Mouse (Mus musculus) heart, embryonic 11.5 days (tissue): ENCODE measurements around the gene Trp53. TPM values are rescaled to one million over a fixed set of nuclear protein-coding genes. Genes with fewer than 3 reads are reported as not detected.

Experiments
- ATAC-seq: fragments of 200-750 bp; cut with Nextera tagmentation; replicated peaks from 2 replicates; pipeline ENCODE4 v1.8.0; 2017; ENCODE audit warnings: moderate library complexity; ENCODE audit not compliant: insufficient number of reproducible peaks, low FRiP score, low TSS enrichment
- H3K27ac ChIP-seq: fragments of 300-500 bp; sonication (generic); 2 replicates; pipeline ENCODE4 v1.5.1; 2014; ENCODE audit warnings: mild to moderate bottlenecking, low read depth, low read length
- H3K27me3 ChIP-seq: fragments of 300-500 bp; sonication (generic); 2 replicates; pipeline ENCODE4 v1.6.1; 2014; ENCODE audit warnings: mild to moderate bottlenecking, low read length, mixed read lengths; ENCODE audit not compliant: control insufficient read depth, insufficient read depth
- H3K36me3 ChIP-seq: fragments of 300-500 bp; sonication (generic); 2 replicates; pipeline ENCODE4 v1.6.1; 2014; ENCODE audit warnings: mild to moderate bottlenecking, low read length, moderate library complexity, mixed read lengths; ENCODE audit not compliant: control insufficient read depth, insufficient read depth
- H3K4me1 ChIP-seq: fragments of 300-500 bp; sonication (generic); 2 replicates; pipeline ENCODE4 v1.6.1; 2014; ENCODE audit warnings: low read length; ENCODE audit not compliant: control insufficient read depth, insufficient read depth
- H3K4me2 ChIP-seq: fragments of 300-500 bp; sonication (generic); 2 replicates; pipeline ENCODE4 v1.6.1; 2014; ENCODE audit warnings: mild to moderate bottlenecking, moderate library complexity
- H3K4me3 ChIP-seq: fragments of 300-500 bp; sonication (generic); 2 replicates; pipeline ENCODE4 v1.5.1; 2014; ENCODE audit warnings: low read depth, low read length
- H3K9ac ChIP-seq: fragments of 300-500 bp; sonication (generic); 2 replicates; pipeline ENCODE4 v1.6.1; 2014; ENCODE audit warnings: mild to moderate bottlenecking, low read depth, low read length, moderate library complexity
- H3K9me3 ChIP-seq: fragments of 300-500 bp; sonication (generic); replicated peaks from 2 replicates; pipeline ENCODE4 v1.6.1; 2016; ENCODE audit warnings: low read length; ENCODE audit not compliant: control insufficient read depth
- WGBS: fragments of 180-500 bp; shearing (Covaris S2); extraction: QIAGEN DNeasy Blood & Tissue Kit; methylation state at CpG from one replicate; pipeline ENCODE4 v1.1.7; 2014; ENCODE audit not compliant: insufficient replicate concordance; 5-methylcytosine and 5-hydroxymethylcytosine counted together
- polyA plus RNA-seq: library from polyadenylated mRNA; unstranded; fragments of >200 nt; fragmentation: Nextera tagmentation; extraction: Ambion mirVana; gene quantifications from 2 replicates; pipeline ENCODE4 v1.2.1, GENCODE M21; 2014

Trp53 gene
- polyA plus RNA-seq, 1 experiment from 2014 or later, result 107 TPM

DNA sequence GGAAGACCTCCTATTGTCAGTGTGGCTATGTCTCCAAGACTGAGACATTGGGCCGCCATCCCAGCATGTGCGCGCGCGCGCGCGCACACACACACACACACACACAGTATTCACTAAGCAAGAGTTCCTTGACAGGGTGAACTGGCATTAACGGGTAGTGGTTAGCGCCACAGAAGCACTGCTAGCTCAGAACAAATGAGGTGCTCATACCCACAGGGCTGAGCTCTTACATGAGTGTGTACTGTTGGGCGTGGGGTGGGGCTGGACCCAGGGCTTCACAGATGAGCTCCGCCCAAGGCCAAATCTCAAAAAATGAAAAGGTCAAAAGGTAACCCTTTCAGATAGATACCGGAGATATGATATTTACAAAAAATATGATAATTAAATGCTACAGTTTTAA, 4.8 kb downstream of the Trp53 start:
- Histone ChIP-seq H3K9ac (no peak overlapping the region), H3K4me2 (no peak overlapping the region; the same call in 1 of the 2 replicates), H3K4me3 (no peak overlapping the region), H3K4me1 (peaks cover 17% of the 10 kb centered on the region; the same call in 1 of the 2 replicates), H3K36me3 (peaks cover 22% of the 10 kb centered on the region), H3K27me3 (no peaks in the 10 kb centered on the region), H3K9me3 (no peaks in the 10 kb centered on the region), H3K27ac (no peak overlapping the region)
- ATAC-seq, result no peak
- 93% methylated on average over 13 of the region's 13 CpGs for WGBS

DNA sequence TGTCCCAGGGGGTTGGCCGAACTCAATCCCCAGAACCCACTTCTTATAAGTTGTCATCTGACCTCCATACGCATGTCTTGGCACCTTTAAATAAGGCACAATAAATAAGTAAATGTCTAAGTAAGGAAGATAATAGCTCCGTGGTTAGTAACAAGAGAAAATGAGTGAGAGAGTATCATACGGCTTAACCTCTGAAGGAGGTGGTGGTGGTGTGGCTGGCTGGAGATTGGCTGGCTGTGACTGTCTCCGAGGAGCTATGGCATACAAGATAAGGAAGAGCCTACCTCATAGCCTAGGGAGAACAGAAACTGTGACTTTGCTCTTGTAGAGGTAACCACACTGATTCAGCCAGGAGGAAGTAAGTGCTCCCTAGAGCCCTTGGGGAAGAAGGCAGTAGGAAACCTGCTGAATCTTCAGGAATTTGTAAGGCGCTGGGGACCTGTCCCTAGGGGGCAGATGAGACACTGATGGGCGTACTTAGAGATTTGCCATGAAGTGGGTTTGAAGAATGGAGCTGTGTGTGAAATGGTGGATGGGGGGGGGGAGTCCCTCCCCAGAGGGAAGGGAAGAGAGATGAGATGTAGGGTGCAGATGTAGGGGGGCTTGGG, 5.7 kb downstream of the Trp53 start:
- no peak overlapping the region for H3K9ac ChIP-seq
- no peak overlapping the region for H3K4me3 ChIP-seq
- peaks cover 26% of the 10 kb centered on the region for H3K36me3 ChIP-seq
- no peaks in the 10 kb centered on the region for H3K27me3 ChIP-seq
- peak overlapping the region; percentile 32 for H3K4me2 ChIP-seq
- WGBS, result 58% methylated on average over 7 of the region's 7 CpGs
- no peak for ATAC-seq
- H3K4me1 ChIP-seq, result peaks cover 17% of the 10 kb centered on the region; the same call in 1 of the 2 replicates
- H3K27ac ChIP-seq, result no peak overlapping the region
- H3K9me3 ChIP-seq, result no peaks in the 10 kb centered on the region

DNA sequence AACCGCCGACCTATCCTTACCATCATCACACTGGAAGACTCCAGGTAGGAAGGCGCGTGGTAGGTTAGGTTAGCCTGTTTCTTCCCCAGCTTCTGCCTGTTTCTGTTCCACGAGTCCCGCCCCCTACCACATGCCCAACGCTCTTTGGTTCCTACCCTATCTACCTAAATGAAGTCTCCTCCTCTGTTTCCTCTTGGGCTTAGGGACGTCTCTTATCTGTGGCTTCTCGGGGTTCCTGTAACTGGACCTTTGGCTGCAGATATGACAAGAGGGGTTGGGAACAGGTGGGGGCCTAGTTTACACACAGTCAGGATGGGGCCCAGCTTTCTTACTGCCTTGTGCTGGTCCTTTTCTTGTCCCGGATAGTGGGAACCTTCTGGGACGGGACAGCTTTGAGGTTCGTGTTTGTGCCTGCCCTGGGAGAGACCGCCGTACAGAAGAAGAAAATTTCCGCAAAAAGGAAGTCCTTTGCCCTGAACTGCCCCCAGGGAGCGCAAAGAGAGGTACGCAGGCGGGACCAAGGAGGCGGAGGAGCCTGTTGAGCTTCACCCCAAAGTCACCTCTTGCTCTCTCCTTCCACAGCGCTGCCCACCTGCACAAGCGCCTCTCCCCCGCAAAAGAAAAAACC, 9.2 kb downstream of the Trp53 start:
- 0 out of 2 replicates have a peak, but pooled peaks have one; percentile 64 for ATAC-seq
- no peak overlapping the region for H3K27ac ChIP-seq
- peaks cover 10% of the 10 kb centered on the region; the same call in 1 of the 2 replicates for H3K4me1 ChIP-seq
- WGBS, result 85% methylated on average over 22 of the region's 22 CpGs
- peaks cover 33% of the 10 kb centered on the region for H3K36me3 ChIP-seq
- no peak overlapping the region for H3K4me3 ChIP-seq
- no peaks in the 10 kb centered on the region for H3K27me3 ChIP-seq
- no peak overlapping the region for H3K4me2 ChIP-seq
- H3K9ac ChIP-seq, result no peak overlapping the region
- H3K9me3 ChIP-seq, result no peaks in the 10 kb centered on the region

DNA sequence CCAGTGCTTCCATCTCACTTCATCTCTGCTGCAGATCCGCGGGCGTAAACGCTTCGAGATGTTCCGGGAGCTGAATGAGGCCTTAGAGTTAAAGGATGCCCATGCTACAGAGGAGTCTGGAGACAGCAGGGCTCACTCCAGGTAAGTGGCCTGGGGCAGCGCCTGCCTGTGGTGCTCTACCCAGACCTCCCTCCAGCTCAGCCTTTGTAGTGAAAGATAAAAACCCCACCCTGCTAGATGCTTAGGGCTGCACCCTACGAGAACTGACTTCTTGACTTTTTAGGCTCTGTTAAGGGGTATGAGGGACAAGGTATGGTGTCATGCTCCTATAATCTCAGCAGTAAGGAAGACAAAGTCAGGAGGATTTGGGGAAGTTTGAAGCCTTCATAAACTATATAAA, 10.5 kb downstream of the Trp53 start:
- H3K36me3 ChIP-seq, result peaks cover 33% of the 10 kb centered on the region
- H3K4me1 ChIP-seq, result peaks cover 6% of the 10 kb centered on the region; the same call in 1 of the 2 replicates
- no peak overlapping the region for H3K9ac ChIP-seq
- no peaks in the 10 kb centered on the region for H3K27me3 ChIP-seq
- no peak for ATAC-seq
- H3K27ac ChIP-seq, result no peak overlapping the region
- whole genome bisulfite sequencing, result 87% methylated on average over 8 of the region's 8 CpGs
- no peaks in the 10 kb centered on the region for H3K9me3 ChIP-seq
- no peak overlapping the region for H3K4me2 ChIP-seq
- H3K4me3 ChIP-seq, result no peak overlapping the region

DNA sequence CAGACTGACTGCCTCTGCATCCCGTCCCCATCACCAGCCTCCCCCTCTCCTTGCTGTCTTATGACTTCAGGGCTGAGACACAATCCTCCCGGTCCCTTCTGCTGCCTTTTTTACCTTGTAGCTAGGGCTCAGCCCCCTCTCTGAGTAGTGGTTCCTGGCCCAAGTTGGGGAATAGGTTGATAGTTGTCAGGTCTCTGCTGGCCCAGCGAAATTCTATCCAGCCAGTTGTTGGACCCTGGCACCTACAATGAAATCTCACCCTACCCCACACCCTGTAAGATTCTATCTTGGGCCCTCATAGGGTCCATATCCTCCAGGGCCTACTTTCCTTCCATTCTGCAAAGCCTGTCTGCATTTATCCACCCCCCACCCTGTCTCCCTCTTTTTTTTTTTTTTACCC, 11.3 kb downstream of the Trp53 start:
- Histone ChIP-seq H3K27ac (no peak overlapping the region), H3K4me3 (no peak overlapping the region), H3K36me3 (peaks cover 33% of the 10 kb centered on the region), H3K4me1 (no peaks in the 10 kb centered on the region), H3K27me3 (no peaks in the 10 kb centered on the region), H3K9me3 (no peaks in the 10 kb centered on the region), H3K4me2 (no peak overlapping the region), H3K9ac (no peak overlapping the region)
- no peak for ATAC-seq
- WGBS, result 75% methylated on average over 3 of the region's 3 CpGs

DNA sequence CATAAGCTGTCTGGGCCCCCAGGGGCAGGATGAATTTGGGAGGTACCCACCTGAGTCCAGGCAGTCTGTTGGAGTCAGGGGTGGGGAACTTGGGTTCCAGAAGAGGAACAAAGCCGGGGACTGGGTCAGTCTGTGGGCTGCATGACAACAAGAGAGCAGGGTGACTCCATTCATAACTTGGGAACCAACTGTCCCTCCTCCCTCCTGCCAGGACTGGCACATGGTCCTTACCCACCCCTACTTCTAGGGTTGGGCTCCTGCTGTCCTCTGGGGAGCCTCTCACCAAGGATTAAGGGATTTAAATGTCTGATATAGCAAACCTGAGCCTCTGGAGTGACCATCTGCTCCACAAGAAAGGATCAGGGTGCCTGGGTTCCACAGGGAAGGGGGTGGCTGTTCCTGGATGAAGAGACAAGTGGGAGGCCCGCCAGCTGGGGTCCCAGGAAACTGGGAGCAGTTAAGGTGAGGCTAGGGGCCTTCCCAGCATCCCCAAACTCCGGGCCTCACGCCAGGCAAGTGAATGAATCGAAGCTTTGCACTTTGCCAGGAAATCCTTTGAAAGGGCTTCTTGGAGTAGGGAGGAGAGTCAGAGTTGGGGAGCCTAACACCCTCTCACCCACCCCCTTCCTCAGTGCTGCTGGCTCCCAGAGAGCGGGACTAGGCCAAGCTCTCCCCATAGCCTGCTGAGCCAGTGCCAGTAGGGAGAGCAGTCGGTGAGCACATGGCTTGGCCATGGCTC, 11.9 kb downstream of the Trp53 start:
- no peaks in the 10 kb centered on the region for H3K27me3 ChIP-seq
- no peak overlapping the region for H3K4me2 ChIP-seq
- H3K27ac ChIP-seq, result no peak overlapping the region
- H3K4me3 ChIP-seq, result no peak overlapping the region
- no peaks in the 10 kb centered on the region for H3K4me1 ChIP-seq
- H3K9me3 ChIP-seq, result no peaks in the 10 kb centered on the region
- H3K36me3 ChIP-seq, result peaks cover 33% of the 10 kb centered on the region
- 76% methylated on average over 7 of the region's 7 CpGs for WGBS
- ATAC-seq, result no peak
- H3K9ac ChIP-seq, result no peak overlapping the region

DNA sequence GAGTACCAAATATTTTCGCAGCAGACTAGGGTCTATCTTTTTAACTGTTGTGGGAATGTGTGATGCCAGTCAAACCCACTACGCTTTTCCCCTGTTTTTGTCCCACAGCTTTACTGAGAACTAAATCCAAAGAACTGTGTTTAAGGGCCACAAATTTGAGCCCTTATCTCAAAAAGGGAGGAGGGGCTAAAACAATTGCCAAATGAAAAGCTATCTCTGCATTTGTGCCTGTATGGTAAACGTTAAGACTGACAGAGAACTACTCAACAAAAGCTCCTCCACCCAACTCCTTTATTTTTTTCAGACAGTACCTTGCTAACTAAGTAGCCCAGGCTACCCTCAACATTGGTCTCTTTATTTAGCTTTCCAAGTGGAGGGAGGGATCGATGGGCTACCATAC, 12.6 kb downstream of the Trp53 start:
- no peaks in the 10 kb centered on the region for H3K9me3 ChIP-seq
- no peaks in the 10 kb centered on the region for H3K27me3 ChIP-seq
- WGBS, result 80% methylated on average over 4 of the region's 4 CpGs
- no peak overlapping the region for H3K27ac ChIP-seq
- no peaks in the 10 kb centered on the region for H3K4me1 ChIP-seq
- H3K36me3 ChIP-seq, result peaks cover 29% of the 10 kb centered on the region
- no peak for ATAC-seq
- H3K4me3 ChIP-seq, result no peak overlapping the region
- no peak overlapping the region for H3K4me2 ChIP-seq
- H3K9ac ChIP-seq, result no peak overlapping the region

DNA sequence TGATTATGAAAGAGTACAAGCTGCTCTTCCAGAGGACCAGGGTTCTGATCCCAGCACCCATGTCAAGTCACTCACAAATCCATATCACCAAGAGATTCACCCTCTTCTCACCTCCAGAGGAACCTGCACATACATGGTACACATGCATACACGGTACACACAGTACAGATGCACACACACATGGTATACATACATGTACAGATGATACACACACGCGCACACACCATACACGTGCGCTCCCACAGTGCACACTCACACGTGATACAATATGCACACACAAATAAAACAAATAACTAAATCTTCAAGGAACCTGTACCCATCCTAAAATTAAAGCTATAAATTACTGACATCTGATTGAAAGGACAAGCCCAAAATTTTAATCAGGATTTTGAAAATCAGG, 14.7 kb downstream of the Trp53 start:
- Histone ChIP-seq H3K36me3 (peaks cover 12% of the 10 kb centered on the region), H3K4me3 (no peak overlapping the region), H3K9me3 (no peaks in the 10 kb centered on the region), H3K4me1 (peaks cover 8% of the 10 kb centered on the region), H3K9ac (no peak overlapping the region), H3K4me2 (no peak overlapping the region), H3K27me3 (no peaks in the 10 kb centered on the region), H3K27ac (no peak overlapping the region)
- ATAC-seq, result no peak
- 95% methylated on average over 6 of the region's 6 CpGs for WGBS
